Mouse (Mus musculus) neural tube, embryonic 13.5 days (tissue): ENCODE measurements at regions not wholly inside any gene's neighbourhood (a gene's known extent, or its start where the extent isn't known, plus 50 kb on each side); places are given as distances from the start of the nearest gene placed in this dataset.

Source experiments
- ATAC-seq: fragments of 200-750 bp; cut with Nextera tagmentation; 2 replicates; pipeline ENCODE4 v1.8.0; 2017; ENCODE audit warnings: low read depth, mild to moderate bottlenecking, moderate TSS enrichment, moderate library complexity
- H3K27ac ChIP-seq: fragments of 300-500 bp; sonication (generic); replicated peaks from 2 replicates; pipeline ENCODE4 v1.5.1; 2015; ENCODE audit warnings: moderate library complexity, mild to moderate bottlenecking, inconsistent platforms
- H3K27me3 ChIP-seq: fragments of 300-500 bp; sonication (generic); 2 replicates; pipeline ENCODE4 v1.6.1; 2015; ENCODE audit warnings: mild to moderate bottlenecking, inconsistent platforms
- H3K36me3 ChIP-seq: fragments of 300-500 bp; sonication (generic); 2 replicates; pipeline ENCODE4 v1.6.1; 2015; ENCODE audit warnings: mild to moderate bottlenecking, inconsistent platforms
- H3K4me1 ChIP-seq: fragments of 300-500 bp; sonication (generic); replicated peaks from 2 replicates; pipeline ENCODE4 v1.6.1; 2015; ENCODE audit warnings: inconsistent platforms
- H3K4me2 ChIP-seq: fragments of 300-500 bp; sonication (generic); 2 replicates; pipeline ENCODE4 v1.6.1; 2015; ENCODE audit warnings: inconsistent platforms, mild to moderate bottlenecking, moderate library complexity
- H3K4me3 ChIP-seq: fragments of 300-500 bp; sonication (generic); 2 replicates; pipeline ENCODE4 v1.5.1; 2015; ENCODE audit warnings: mild to moderate bottlenecking, inconsistent platforms
- H3K9ac ChIP-seq: fragments of 300-500 bp; sonication (generic); 2 replicates; pipeline ENCODE4 v1.6.1; 2015; ENCODE audit warnings: moderate library complexity, mild to moderate bottlenecking, inconsistent platforms
- H3K9me3 ChIP-seq: fragments of 300-500 bp; sonication (generic); 2 replicates; pipeline ENCODE4 v1.6.1; 2016; ENCODE audit warnings: inconsistent platforms
- WGBS: fragments of 180-500 bp; shearing (Covaris S2); methylation state at CpG from one replicate; pipeline ENCODE4 v1.1.7; 2015; 5-methylcytosine and 5-hydroxymethylcytosine counted together

GRCm38 (mm10) chr8:126231801-126232200, 66.6 kb upstream of the Slc35f3 start:
- peaks cover 7% of the 10 kb centered on the region; the same call in 1 of the 2 replicates for H3K4me1 ChIP-seq
- no peaks in the 10 kb centered on the region for H3K27me3 ChIP-seq
- no peak overlapping the region for H3K27ac ChIP-seq
- H3K4me3 ChIP-seq, result no peak overlapping the region
- H3K36me3 ChIP-seq, result no peaks in the 10 kb centered on the region
- no peak overlapping the region for H3K9ac ChIP-seq
- ATAC-seq, result no peak
- H3K4me2 ChIP-seq, result no peak overlapping the region
- 93% methylated on average over 1 of the region's 1 CpGs for WGBS
- H3K9me3 ChIP-seq, result no peaks in the 10 kb centered on the region

DNA sequence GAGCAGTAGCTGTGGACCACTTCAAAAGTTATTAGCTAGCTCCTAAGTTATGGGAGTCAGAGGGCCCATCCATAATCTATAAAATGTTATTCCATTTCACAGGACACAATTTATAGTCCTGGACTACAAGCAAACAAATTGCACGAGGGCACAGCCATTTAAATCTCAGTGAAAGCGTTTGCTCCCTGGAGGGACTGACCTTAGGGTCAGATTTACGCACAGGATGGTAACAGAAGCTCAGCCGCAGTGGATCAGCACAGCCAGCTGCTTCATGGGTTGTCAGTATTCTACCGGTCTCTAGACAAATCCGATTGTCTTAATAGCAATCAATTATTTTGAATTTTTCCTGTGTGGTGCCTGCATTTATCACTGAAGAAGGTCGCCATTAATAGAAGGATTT, 65.8 kb upstream of the Slc35f3 start:
- H3K9me3 ChIP-seq, result no peaks in the 10 kb centered on the region
- peaks cover 7% of the 10 kb centered on the region; the same call in 1 of the 2 replicates for H3K4me1 ChIP-seq
- no peak overlapping the region for H3K27ac ChIP-seq
- H3K27me3 ChIP-seq, result no peaks in the 10 kb centered on the region
- H3K36me3 ChIP-seq, result no peaks in the 10 kb centered on the region
- no peak overlapping the region for H3K4me3 ChIP-seq
- H3K9ac ChIP-seq, result no peak overlapping the region
- no peak overlapping the region for H3K4me2 ChIP-seq
- 0 out of 2 replicates have a peak, but pooled peaks have one; percentile 40 for ATAC-seq
- WGBS, result 21% methylated on average over 7 of the region's 7 CpGs

DNA sequence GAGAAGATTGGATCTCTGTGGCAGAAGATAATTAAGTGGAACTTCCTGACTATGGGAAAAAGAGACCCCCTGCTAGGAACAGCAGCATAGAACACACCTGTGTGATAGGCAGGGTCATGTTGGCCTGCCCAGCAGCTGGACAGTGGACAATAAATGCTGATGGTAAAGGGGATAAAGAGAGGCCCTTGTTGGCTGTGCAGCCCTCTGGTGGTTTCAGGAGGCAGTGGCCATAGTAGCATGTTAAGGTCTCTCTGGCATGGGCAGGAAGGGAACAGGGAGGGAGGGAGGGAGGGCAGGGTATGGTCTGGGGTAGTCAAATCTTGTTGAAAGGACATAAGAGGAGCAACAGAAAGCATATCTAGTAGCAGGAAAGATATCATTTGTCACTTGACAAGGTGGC, 58.7 kb upstream of the Slc35f3 start:
- Histone ChIP-seq H3K9me3 (no peaks in the 10 kb centered on the region), H3K9ac (no peak overlapping the region), H3K27ac (no peak overlapping the region), H3K4me2 (no peak overlapping the region), H3K4me1 (no peaks in the 10 kb centered on the region), H3K4me3 (no peak overlapping the region), H3K36me3 (no peaks in the 10 kb centered on the region), H3K27me3 (no peaks in the 10 kb centered on the region)
- ATAC-seq, result no peak

GRCm38 (mm10) chr8:126244321-126244720, 54.0 kb upstream of the Slc35f3 start:
- Histone ChIP-seq H3K27ac (no peak overlapping the region), H3K4me1 (no peaks in the 10 kb centered on the region), H3K27me3 (no peaks in the 10 kb centered on the region), H3K4me2 (no peak overlapping the region), H3K36me3 (no peaks in the 10 kb centered on the region), H3K9ac (no peak overlapping the region), H3K4me3 (no peak overlapping the region), H3K9me3 (no peaks in the 10 kb centered on the region)
- 67% methylated on average over 4 of the region's 4 CpGs for WGBS
- no peak for ATAC-seq
